ENCODE assay signal across 27 mouse cellular contexts in genomic region chr5:134579135-134579534, GRCm38 (mm10). TPM values are rescaled to one million over a fixed set of nuclear protein-coding genes. Genes with fewer than 3 reads are reported as not detected.
DNase-seq lines count a peak whose midpoint lies in the region; ATAC-seq and TF ChIP-seq lines count a peak whose summit lies in the region.
"Had no signal": no experiment of that assay in that cellular context is flagged by ENCODE, and none has a peak within 500 bp of the region (broad histone marks: within the 10 kb centered on the region; RNA-seq: fewer than 3 reads in every experiment).

No protein-coding gene starts in this region.

- no peak for ATAC-seq in inflammation-experienced regulatory T-cells, adult 6 months
- ATAC-seq: activated CD4-positive, CD25-positive, alpha-beta regulatory T cell, adult 4 months; CD4-positive, CD25-positive, alpha-beta regulatory T cell, adult 4 months; Patski had no signal

- H3K27ac ChIP-seq in CH12.LX (ENCODE audit: insufficient read depth, low read depth) (no peak overlapping the region), ES-E14 (ENCODE audit: insufficient read depth, low read depth, low read length, poor library complexity, severe bottlenecking) (no peak overlapping the region)

- H3K36me3 ChIP-seq in CH12.LX (replicated peaks in 1 of 2; ENCODE audit: control insufficient read depth in 1 of 2, insufficient read depth in 1 of 2, low read length in 1 of 2) (no peaks in the 10 kb centered on the region), ES-E14 (ENCODE audit: control insufficient read depth, insufficient read depth, low read length, poor library complexity, severe bottlenecking) (no peaks in the 10 kb centered on the region)
- H3K36me3 ChIP-seq: G1E had no signal

- TF ChIP-seq CTCF in CH12.LX (conservative IDR thresholded peaks at IDR 0.05 in 1 of 2, IDR thresholded peaks at IDR 0.05 in 1 of 2; ENCODE audit: low read depth in 2 of 2, low read length in 2 of 2) = no peak

- peaks cover 15% of the 10 kb centered on the region for H3K79me2 ChIP-seq in CH12.LX (replicated peaks; ENCODE audit: control insufficient read depth, extremely low read depth, insufficient read depth, poor library complexity, severe bottlenecking)

- in situ Hi-C loops in CH12.LX (cut with MboI; ENCODE audit: low pct_ligation_motif_present, low pct_unique_long_range_greater_than_20kb, low sequenced_read_pairs) = no loop called here
- in situ Hi-C loops in ES-E14 (cut with MboI; ENCODE audit: low sequenced_read_pairs in 2 of 2, unreplicated experiment in 2 of 2) = no loop called here

- H3K4me2 ChIP-seq in CH12.LX (ENCODE audit: insufficient read depth, low read depth, poor library complexity, severe bottlenecking) = no peak overlapping the region

- TF ChIP-seq POLR2A in CH12.LX (IDR thresholded peaks at IDR 0.05; ENCODE audit: low read depth, low read length) = no peak

- H3K9ac ChIP-seq in CH12.LX (ENCODE audit: insufficient read depth, low read depth) (no peak overlapping the region), ES-E14 (ENCODE audit: insufficient read depth, low read depth, low read length, poor library complexity, severe bottlenecking) (no peak overlapping the region)

- TF ChIP-seq EP300 in CH12.LX (IDR thresholded peaks at IDR 0.05; ENCODE audit: low read length) = no peak

- H3K27me3 ChIP-seq in CH12.LX (replicated peaks) = no peaks in the 10 kb centered on the region
- H3K27me3 ChIP-seq: Patski had no signal

- DNase-seq in CH12.LX (ENCODE audit: extremely low read depth) = peak; percentile 35
- peak; percentile 66 for DNase-seq in ES-CJ7 (ENCODE audit: low read depth, low spot score)
- DNase-seq in ES-E14 (ENCODE audit: low read depth, low spot score) = no peak
- DNase-seq in R1 (ENCODE audit: low read depth, low spot score) = peak; percentile 64
- no peak for DNase-seq in spleen, postnatal 4 days (ENCODE audit: low spot score in 2 of 2)
- DNase-seq in layer of hippocampus, postnatal 14 days (ENCODE audit: low spot score in 2 of 2) = no peak
- no peak for DNase-seq in embryo, embryonic 11 days
- DNase-seq: adrenal gland, adult 2 months; adrenal gland, adult 8-10 months; adrenal gland, postnatal 10 days; adrenal gland, postnatal 14 days; adrenal gland, postnatal 25 days; adrenal gland, postnatal 36 days; B cell, adult 2 months; cerebellum, adult 11 months; cerebellum, adult 11-12 months; cerebellum, adult 18-20 months; cerebellum, adult 2 months; cerebellum, adult 8-10 months; cerebellum, adult 9-10 months had no signal

- H3K4me1 ChIP-seq in CH12.LX (ENCODE audit: control insufficient read depth in 1 of 2, insufficient read depth in 2 of 2) (peaks cover 2 to 31% of the 10 kb centered on the region in 2 experiments; a peak in 3 of 4 replicates), ES-E14 (ENCODE audit: control insufficient read depth in 2 of 2, insufficient read depth in 2 of 2, low read length in 2 of 2, poor library complexity in 1 of 2) (peaks cover 0 to 2% of the 10 kb centered on the region in 2 experiments; a peak in 1 of 4 replicates)

- H3K9me3 ChIP-seq in CH12.LX (replicated peaks; ENCODE audit: low read length) (no peaks in the 10 kb centered on the region), ES-E14 (ENCODE audit: control insufficient read depth, insufficient read depth, low read depth, low read length) (no peaks in the 10 kb centered on the region)
- H3K9me3 ChIP-seq: G1E had no signal

- dilution Hi-C loops in CH12.LX (cut with MboI; ENCODE audit: extremely low pct_ligation_motif_present, extremely low pct_unique_long_range_greater_than_20kb, low sequenced_read_pairs) = no loop called here

- H3K4me3 ChIP-seq in CH12.LX (replicated peaks in 1 of 3; ENCODE audit: low read depth in 2 of 3, low read length in 2 of 3, poor library complexity in 1 of 3) (no peak overlapping the region), ES-E14 (ENCODE audit: insufficient read depth in 1 of 2, low read depth in 1 of 2, low read length in 2 of 2, poor library complexity in 1 of 2, severe bottlenecking in 1 of 2) (no peak overlapping the region)

- TF ChIP-seq RAD21 in CH12.LX (IDR thresholded peaks at IDR 0.05; ENCODE audit: low read depth, low read length) = no peak

TF ChIP-seq in CH12.LX, 34 proteins besides CTCF, POLR2A, EP300 and RAD21:
- no peak for TF ChIP-seq USF2 (conservative IDR thresholded peaks at IDR 0.05; ENCODE audit: low read depth, low read length)
- no peak for TF ChIP-seq ZMIZ1 (IDR thresholded peaks at IDR 0.05; ENCODE audit: low read depth, low read length)
- TF ChIP-seq GABPA (IDR thresholded peaks at IDR 0.05; ENCODE audit: insufficient replicate concordance, low read depth, low read length) = no peak
- no peak for TF ChIP-seq MAZ (IDR thresholded peaks at IDR 0.05; ENCODE audit: low read depth, low read length)
- no peak for TF ChIP-seq ZC3H11A (IDR thresholded peaks at IDR 0.05; ENCODE audit: low read depth, low read length)
- no peak for TF ChIP-seq POLR2AphosphoS2 (IDR thresholded peaks at IDR 0.05; ENCODE audit: low read depth, low read length)
- no peak for TF ChIP-seq NRF1 (IDR thresholded peaks at IDR 0.05; ENCODE audit: low read depth, low read length)
- TF ChIP-seq NELFE (IDR thresholded peaks at IDR 0.05; ENCODE audit: low read depth, low read length) = no peak
- no peak for TF ChIP-seq RCOR1 (conservative IDR thresholded peaks at IDR 0.05; ENCODE audit: low read depth, low read length)
- TF ChIP-seq KAT2A (IDR thresholded peaks at IDR 0.05; ENCODE audit: insufficient replicate concordance, low read length) = no peak

TF ChIP-seq in ES-E14, 5 proteins besides CTCF, POLR2A, EP300 and RAD21:
- no peak for TF ChIP-seq HCFC1 (IDR thresholded peaks at IDR 0.05; ENCODE audit: borderline replicate concordance, insufficient read depth, low read length)
- TF ChIP-seq MAFK (IDR thresholded peaks at IDR 0.05; ENCODE audit: insufficient read depth, low read depth, low read length) = no peak
- TF ChIP-seq ZNF384 (IDR thresholded peaks at IDR 0.05; ENCODE audit: low read depth, low read length) = 0 out of 2 replicates have a peak, but pooled peaks have one; percentile 17
- no peak for TF ChIP-seq ZC3H11A (IDR thresholded peaks at IDR 0.05; ENCODE audit: borderline replicate concordance, low read depth, low read length)
- no peak for TF ChIP-seq CHD2 (IDR thresholded peaks at IDR 0.05; ENCODE audit: low read depth, low read length)

RNA-seq across cellular contexts. Expression of gene Rfc2, which starts 2.0 kb away (rescaled TPM):
- total RNA-seq in CH12.LX (2012; rRNA removed) = 223 and 237 TPM in 2 replicates
- 219 and 222 TPM in 2 replicates for total RNA-seq in CH12.LX (2014; rRNA removed)
- polyA plus RNA-seq in CH12.LX (2012; ENCODE audit: insufficient read length, low read depth) = 267 and 283 TPM in 2 replicates
- 165 and 168 TPM in 2 replicates for total RNA-seq in ES-E14 (2012; rRNA removed)
- total RNA-seq in layer of hippocampus, postnatal 14 days (2021) = 10 to 100 TPM; 54.9 to 57.7 TPM
- 100 to 1,000 TPM; 140 to 223 (median 144) TPM for polyA plus RNA-seq in inflammation-experienced regulatory T-cells, adult 6 months (2017; shearing (Covaris generic))

RNA-seq across cellular contexts. Expression of gene Syna, which starts 19.2 kb away (rescaled TPM):
- total RNA-seq in CH12.LX (2012; rRNA removed) (0.08 and 0.13 TPM in 2 replicates), CH12.LX (2014; rRNA removed) (0.13 TPM in 1 of 2 replicates, not detected in the other), ES-E14 (2012; rRNA removed) (0.16 and 0.18 TPM in 2 replicates)
- polyA plus RNA-seq in CH12.LX (2012; ENCODE audit: insufficient read length, low read depth) = 2.3 and 4.0 TPM in 2 replicates
- total RNA-seq in layer of hippocampus, postnatal 14 days (2021) = 1 to 10 TPM; 6.3 to 7.2 TPM
- polyA plus RNA-seq in inflammation-experienced regulatory T-cells, adult 6 months (2017; shearing (Covaris generic)) = 1 to 10 TPM in 1 of 3 experiments, under 1 TPM in 1, not detected in 1; 0.28 to 1.1 TPM
- total RNA-seq: adrenal gland, adult 18-20 months; adrenal gland, adult 2 months; adrenal gland, adult 8-10 months; adrenal gland, postnatal 10 days; adrenal gland, postnatal 14 days; adrenal gland, postnatal 25 days; adrenal gland, postnatal 36 days; MEL had no signal
- polyA plus RNA-seq: G1E had no signal

RNA-seq across cellular contexts. Expression of gene Clip2, which starts 26.9 kb away (rescaled TPM):
- 6.5 and 8.7 TPM in 2 replicates for total RNA-seq in CH12.LX (2012; rRNA removed)
- 4.7 and 5.4 TPM in 2 replicates for total RNA-seq in CH12.LX (2014; rRNA removed)
- 15.7 and 16.7 TPM in 2 replicates for polyA plus RNA-seq in CH12.LX (2012; ENCODE audit: insufficient read length, low read depth)
- total RNA-seq in ES-E14 (2012; rRNA removed) = 7.9 and 10.5 TPM in 2 replicates
- total RNA-seq in layer of hippocampus, postnatal 14 days (2021) = 100 to 1,000 TPM; 102 to 103 TPM
- polyA plus RNA-seq in inflammation-experienced regulatory T-cells, adult 6 months (2017; shearing (Covaris generic)) = under 1 TPM; 0.55 to 0.88 (median 0.74) TPM

RNA-seq across cellular contexts. Expression of gene Lat2, which starts 35.7 kb away (rescaled TPM):
- total RNA-seq in CH12.LX (2012; rRNA removed) (89.7 and 100 TPM in 2 replicates), CH12.LX (2014; rRNA removed) (121 and 130 TPM in 2 replicates), ES-E14 (2012; rRNA removed) (3.6 and 4.3 TPM in 2 replicates)
- polyA plus RNA-seq in CH12.LX (2012; ENCODE audit: insufficient read length, low read depth) = 108 and 112 TPM in 2 replicates
- total RNA-seq in layer of hippocampus, postnatal 14 days (2021) = 1 to 10 TPM; 1.4 to 2.8 TPM
- 10 to 100 TPM in 2 of 3 experiments, 1 to 10 TPM in 1; 6.3 to 13.1 (median 12.2) TPM for polyA plus RNA-seq in inflammation-experienced regulatory T-cells, adult 6 months (2017; shearing (Covaris generic))

Comparison
In these comparisons a context has a peak if more than half of its experiments do, and no peak if none do; other contexts are left out.
1. DNase-seq: peak in CH12.LX (single experiment), ES-CJ7 (single experiment) and R1 (single experiment); none in ES-E14 (single experiment), spleen, postnatal 4 days (0 of 2), layer of hippocampus, postnatal 14 days (0 of 2) and embryo, embryonic 11 days (single experiment).